Mouse (Mus musculus): Measurements from ENCODE around the gene Tssk2. TPM values are rescaled to one million over a fixed set of nuclear protein-coding genes. Genes with fewer than 3 reads are reported as not detected.

The Tssk2 gene
- total RNA-seq, 2 experiments from 2014 or later: not detected

DNA sequence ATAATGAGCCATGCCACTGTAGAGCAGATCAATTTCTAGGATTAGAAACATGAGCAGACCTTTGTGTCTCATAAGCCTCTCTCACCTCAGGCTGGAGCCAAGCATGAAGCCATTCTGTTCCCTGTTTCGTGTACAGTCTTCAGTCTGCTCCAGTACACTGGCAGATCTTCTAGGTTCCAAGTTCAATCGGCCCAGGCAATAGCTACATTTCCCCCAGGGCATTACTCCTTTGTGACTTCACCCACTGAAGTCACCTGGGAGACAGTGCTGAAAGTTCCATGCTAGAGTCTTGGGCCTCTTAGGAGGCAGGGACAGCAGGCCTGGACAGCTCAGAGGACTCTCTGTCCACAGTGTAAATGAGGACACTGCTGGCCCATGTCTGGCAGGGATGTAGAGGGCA is 4.5 kb upstream of the Tssk2 start, which contains the start of gene Tssk1:
Gene Tssk1, plus strand, starts transcription at position 301 of the 400 bp plus-strand sequence.
- intact Hi-C loops (cut with DNase I): no loop called here
- no peak for DNase-seq

DNA sequence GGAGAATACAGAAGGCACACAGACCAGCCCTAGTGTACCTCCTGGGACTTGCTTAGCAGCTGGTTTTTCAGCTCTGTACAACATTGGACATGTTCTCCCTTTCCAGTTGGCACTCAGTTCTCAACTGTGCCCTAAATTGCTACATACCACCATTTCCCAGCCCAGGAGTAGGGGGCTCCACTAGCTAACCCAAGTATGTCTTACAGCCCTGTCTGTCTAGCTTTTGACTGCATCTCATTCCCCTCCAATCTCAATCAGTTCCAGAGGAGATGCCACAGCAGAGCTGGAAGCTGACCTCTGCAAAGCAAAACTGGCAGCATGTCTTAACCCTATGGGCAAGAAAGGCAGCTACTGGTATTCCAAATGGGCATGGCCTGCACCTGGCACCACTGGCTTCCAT is 2.3 kb upstream of the Tssk2 start:
- no peak for DNase-seq
- intact Hi-C loops (cut with DNase I): no loop called here

DNA sequence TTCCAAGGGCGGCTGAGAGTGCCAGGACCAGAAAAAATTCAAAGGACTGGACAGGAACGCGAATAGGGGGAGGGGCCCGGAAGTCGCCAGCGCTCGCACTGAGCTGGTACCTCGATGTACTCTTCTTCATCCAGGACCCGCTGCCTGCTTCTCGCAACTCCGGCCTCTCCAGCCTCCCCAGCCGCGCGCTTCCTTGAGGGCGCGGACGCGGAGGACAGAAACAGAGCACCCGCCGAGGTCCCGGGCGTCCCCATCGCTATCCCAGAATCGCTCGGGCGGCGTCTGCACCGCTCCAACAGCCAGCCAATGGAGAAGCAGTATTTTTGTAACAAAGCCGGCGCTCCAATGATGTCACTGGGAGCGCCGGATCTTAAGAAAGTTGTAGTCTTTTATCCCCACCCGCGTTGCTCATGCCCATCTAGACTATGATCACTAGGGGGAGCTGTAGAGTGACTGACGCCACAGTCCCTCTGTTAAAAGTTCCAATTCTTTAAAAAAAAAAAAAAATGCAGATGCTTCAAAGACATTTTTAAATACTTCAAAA is 12.7 kb downstream of the Tssk2 start, which contains the start of gene Ess2:
Gene Ess2, minus strand, starts transcription at position 297 of the 544 bp plus-strand sequence.
- DNase-seq: peak; percentile 79 to 84
- intact Hi-C loops (cut with DNase I): loop anchor here (5.0 kb wide), 1 partner anchor 136 kb away; no protein-coding TSS in a partner anchor

DNA sequence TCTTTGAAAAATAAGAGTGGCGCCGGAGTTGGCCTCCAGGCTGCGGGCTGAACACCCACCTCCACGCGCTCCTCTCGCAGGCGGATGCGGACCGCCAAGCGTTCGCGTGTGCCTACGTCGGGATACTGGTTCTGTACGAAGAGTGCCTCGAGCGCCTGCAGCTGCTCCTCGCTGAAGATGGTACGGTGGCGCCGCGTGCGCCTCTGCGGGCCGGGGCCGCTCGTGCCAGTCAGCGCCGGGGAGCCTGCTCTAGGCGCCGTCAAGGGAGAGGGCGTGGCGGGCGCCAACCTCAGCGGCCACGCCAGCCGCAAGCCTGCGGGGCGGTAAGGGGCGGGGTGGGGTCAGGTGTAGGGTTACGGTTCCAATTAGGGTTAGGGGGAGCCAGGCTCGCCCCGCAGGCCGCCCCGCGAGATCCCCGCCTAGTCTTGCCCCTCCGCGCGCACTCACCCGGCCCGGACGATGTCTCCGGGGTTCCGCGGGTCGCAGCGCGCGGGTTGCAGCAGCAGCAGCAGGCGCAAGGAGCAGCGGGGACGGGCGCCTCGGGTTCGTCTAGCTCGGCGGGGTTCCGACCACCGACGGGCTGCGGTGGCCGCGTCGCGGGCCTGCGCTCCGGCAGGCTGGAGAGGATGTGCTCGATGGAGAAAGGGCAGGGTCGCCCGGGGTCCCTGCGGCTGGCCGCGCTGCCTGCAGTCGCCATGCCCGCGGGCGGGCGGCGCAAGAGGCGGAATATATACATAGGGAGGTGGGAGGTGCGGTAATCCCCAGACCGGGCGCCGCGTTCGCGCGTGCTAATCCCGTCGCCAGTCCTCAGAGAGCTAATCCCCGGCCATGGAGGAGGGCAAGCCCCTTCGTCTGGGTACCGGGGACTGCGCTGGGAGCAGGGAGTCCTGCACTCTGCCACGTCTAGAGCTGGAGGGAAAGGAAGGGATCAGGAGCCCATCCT is 16.1 kb downstream of the Tssk2 start, which contains the start of gene Gsc2:
Gene Gsc2, minus strand, starts transcription at position 753 of the 943 bp plus-strand sequence.
- intact Hi-C loops (cut with DNase I): loop anchor here (5.0 kb wide), 2 partner anchors 73 to 133 kb away; no protein-coding TSS in a partner anchor
- no peak for DNase-seq

- no peak for DNase-seq
- intact Hi-C loops (cut with DNase I): no loop called here
These were observed 22.1 kb downstream of the Tssk2 start for GRCm38 (mm10) chr16:17920586-17920985.

DNA sequence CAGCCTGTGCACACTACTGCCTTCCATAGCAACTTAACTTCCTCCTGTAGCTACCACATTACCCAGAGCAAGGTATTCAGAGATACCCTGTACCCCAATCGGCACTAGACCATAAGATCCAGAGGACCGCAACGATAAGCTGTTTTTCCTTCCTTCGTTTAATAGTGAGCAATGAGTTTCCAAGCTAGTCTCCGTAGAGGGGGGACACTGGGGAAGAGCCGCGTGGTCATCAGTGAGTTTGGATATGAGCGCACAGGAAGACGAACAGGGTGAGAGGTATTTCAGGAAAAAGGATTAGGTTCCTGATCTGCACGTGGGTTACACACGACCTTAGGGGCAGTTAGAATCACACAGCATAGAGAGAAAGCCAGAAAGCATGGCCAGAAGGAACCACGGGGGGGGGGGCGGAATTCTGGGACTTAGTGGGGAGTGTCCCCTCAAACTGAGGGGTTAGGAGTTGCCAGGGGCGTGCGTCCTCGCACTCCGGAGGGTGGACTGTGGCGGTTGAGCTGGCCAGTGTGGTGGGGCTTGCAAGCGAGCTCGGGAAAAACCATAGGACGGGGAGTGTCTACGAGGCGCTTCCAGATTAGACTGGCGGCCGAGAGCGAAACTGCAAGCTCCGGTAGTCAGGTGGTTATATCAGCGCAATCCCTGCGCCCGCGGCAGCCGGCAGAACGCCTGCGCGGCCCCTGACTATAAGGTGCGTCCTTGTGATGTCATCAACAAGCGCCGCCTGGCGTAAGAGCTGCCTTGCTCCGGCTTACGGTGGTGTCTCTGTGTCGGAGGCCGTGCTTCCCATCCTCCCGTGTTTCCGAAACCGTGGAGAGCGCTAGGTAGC is 23.1 kb downstream of the Tssk2 start:
- intact Hi-C loops (cut with DNase I): no loop called here

DNA sequence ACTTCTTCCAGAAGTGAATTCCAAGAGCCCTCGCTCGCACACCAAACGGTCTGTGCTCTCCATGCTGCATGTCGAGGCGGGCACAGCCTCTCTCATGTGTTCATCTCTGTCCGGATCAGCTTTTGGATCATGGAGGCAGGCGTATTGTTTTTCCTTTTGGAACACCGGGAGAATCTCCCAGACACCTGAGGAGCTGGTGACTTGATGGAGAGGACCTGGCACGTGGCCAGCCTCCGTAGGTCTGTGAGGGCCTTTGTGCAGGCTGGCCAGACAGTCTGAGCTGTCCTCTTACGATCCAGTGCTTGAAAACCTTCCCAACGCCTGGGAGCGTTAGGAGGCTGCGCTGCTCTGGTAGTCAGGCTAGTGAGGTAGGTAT is 23.7 kb downstream of the Tssk2 start:
- intact Hi-C loops (cut with DNase I): no loop called here
- peak in 1 of 2 experiments; percentile 37 for DNase-seq

More for the DNA sequence above, 23.1 kb downstream of the Tssk2 start:
- peak; percentile 90 to 93 for DNase-seq

DNA sequence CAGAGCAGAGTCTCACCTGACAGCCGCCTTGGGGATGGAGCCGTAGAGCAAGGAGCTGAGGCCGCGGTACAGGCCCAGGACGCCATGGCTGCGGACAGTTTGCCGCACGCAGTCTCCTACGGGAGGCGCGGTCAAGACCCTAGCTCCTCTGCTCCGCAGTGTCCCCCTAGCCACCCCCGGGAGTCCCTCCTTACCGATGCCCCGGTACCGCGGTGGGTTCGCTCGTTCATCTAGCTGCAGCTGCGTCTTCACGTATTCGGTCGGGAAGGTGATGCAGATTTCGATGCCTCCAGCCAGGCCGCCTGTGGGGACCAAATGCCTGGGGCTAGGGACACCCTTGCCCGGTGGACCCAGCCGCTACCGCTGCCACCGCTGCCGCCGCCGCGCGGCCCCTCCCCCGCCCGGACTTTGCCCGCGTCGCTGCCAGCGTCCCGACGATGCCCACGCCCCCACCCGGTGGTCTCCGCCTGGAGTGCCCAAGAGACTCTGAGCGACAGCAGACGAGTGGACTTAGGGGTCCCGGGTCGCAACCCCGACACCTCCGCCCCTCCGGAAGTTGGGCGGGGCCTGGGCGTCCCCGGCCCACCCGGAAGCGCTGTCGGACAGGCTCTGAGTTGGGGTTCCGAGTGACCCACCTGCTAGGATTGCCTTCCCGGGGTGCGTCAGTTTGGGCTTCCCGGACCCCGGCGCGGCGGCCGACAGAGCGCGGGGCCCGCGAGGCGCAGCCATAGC is 29.1 kb downstream of the Tssk2 start:
- intact Hi-C loops (cut with DNase I): no loop called here
- DNase-seq: no peak

DNA sequence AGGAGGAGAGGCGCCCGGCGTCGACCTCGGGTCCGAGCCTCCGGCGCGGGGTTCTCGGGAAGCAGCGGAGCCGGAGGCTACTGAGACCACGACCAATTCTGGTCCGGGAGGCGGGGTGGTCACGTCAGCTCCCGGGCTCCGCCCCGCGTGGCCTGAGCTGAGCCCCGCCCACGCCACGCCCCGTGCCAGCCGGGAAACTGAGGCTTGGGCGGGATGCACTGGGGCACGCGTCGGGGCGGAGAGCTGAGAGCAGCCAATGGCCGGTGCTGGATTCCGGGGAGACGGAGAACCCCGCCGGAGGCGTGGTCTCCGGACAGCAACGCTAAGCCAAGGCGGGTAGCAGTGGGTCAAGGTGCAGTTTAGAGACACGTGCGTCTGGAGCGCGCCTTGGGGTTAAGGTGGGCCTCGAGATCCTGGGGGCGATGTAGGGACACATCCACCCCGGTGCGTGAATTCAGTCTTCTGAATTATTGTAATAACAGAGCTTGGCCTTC is 29.7 kb downstream of the Tssk2 start, which contains the start of gene Slc25a1:
Gene Slc25a1, minus strand, starts transcription at position 133 of the 494 bp plus-strand sequence.
- DNase-seq: peak; percentile 54 to 59
- intact Hi-C loops (cut with DNase I): no loop called here

DNA sequence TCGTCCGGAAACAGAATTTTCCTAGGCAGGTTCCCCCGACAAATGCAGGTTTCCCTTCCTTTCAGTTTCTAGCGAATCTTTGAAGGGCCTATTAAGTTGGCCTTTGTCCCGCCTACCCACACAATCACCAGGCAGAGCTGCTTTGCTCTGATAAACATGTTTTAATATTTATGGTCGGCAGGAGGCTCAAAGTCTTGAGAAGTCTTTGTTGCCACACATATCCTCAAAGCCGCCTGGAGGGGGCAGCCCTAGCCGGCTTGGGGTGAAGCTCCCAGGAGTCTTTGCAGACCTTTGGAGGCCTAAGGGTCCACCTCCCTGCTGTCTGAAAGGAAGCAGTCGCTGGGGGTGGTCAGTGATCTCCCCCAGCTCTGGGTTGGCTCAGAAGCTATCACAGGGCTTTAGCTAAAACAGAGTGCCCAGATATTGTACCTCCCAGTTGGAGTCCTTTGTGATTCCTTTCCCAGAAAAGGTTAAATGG is 30.2 kb downstream of the Tssk2 start:
- peak; percentile 39 to 42 for DNase-seq
- intact Hi-C loops (cut with DNase I): no loop called here

GRCm38 (mm10) chr16:17929211-17929610 is 30.8 kb downstream of the Tssk2 start:
- intact Hi-C loops (cut with DNase I): no loop called here
- DNase-seq: no peak

DNA sequence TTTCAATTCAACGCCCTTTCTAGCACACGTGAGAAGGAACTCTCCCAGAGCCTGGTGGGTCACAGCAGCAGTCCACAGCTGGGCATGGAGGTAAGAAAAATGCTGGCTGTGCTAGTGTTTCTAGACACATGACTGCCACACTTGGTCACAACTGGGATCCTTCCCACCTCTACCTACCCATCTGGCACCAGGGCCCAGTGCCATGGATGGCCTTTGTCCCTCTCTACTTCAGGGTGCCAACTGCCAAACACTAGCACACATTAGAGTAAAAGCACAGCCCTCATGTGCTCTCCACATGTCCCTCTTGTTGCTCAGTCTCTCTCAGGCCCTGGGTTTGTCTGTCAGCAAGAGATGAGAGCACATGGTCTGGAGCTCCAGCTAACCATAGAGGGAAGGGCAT is 31.2 kb downstream of the Tssk2 start:
- DNase-seq: no peak
- intact Hi-C loops (cut with DNase I): no loop called here

GRCm38 (mm10) chr16:17931906-17932460 is 33.5 kb downstream of the Tssk2 start:
- no peak for DNase-seq
- intact Hi-C loops (cut with DNase I): no loop called here

DNA sequence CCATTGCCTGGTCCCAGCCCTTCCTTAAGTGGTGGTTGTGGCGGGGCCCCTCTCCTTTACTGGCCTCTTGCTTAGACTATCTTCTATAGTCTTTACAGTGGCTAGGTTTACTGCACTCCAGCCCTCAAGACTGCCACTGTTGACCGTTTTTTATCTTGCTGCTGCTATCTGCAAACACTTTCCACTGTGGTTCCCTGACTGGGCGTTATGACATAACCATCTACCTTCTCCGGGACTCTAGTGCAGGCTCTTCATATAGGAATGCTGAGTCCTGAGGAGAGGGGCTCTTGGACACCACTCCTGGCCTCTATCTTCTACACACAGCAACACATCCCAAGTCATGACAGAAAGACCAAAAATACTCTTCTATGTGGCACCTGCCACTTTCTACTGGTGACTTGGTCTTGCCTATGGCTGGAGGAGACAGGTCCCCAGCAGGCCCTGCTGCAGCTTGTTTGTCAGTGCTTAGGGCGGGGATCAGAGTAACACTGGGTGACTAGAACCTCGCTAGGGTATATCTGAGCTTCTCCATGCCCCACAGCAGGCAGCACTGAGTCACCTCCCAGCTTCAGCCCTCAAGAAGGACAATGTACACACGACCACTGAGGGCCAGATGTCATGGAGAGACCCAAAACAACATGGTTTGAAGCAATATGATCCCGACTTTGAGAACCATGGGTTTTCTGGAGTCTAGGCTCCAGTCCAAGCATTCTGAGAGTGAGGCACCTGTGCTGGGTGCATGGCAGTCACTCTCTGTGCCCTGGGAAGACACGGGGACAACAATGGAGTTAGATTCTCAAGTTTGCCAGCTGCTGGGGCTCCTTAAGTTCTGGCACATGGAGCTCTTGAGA is 35.4 kb downstream of the Tssk2 start:
- intact Hi-C loops (cut with DNase I): no loop called here
- no peak for DNase-seq

- no peak for DNase-seq
- intact Hi-C loops (cut with DNase I): no loop called here
These were observed 36.0 kb downstream of the Tssk2 start for GRCm38 (mm10) chr16:17934445-17934910.

DNA sequence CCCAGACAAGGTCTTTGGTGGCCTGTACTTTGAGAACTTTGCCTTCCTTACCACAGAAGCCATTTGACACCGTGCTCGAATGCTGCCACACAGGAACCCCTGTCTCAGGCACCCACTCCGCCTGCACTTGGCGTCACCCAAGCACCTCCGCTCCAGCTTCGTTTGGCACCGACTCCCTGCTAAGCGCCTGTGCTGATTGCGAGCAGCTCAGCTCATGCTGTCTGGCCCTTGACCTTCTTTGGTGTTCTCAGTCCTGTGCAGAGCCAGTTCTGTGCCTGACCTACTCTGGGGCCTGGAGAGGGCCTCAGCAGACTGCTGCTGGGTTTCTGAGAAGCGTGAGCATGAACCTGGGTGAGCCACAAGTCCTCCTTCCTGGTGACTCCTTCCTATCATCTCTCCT is 38.3 kb downstream of the Tssk2 start:
- no peak for DNase-seq
- intact Hi-C loops (cut with DNase I): no loop called here

- no peak for DNase-seq
- intact Hi-C loops (cut with DNase I): no loop called here
These were observed 39.8 kb downstream of the Tssk2 start for GRCm38 (mm10) chr16:17938187-17938586.

- DNase-seq: no peak
- intact Hi-C loops (cut with DNase I): no loop called here
These were observed 40.4 kb downstream of the Tssk2 start for GRCm38 (mm10) chr16:17938821-17939220.

Measured in gastrocnemius, postnatal 36 days (tissue).